Mouse (Mus musculus): ENCODE measurements around the gene Phlda1. TPM values are rescaled to one million over a fixed set of nuclear protein-coding genes. Genes with fewer than 3 reads are reported as not detected.
"Not testable (repeated sequence)": the region's sequence is repeated elsewhere in the genome, so short reads cannot be mapped to it uniquely, and the experiment has no call there.

Gene Phlda1
- 10 to 100 TPM; 16.9 to 18.8 TPM for total RNA-seq (2021)

GRCm38 (mm10) chr10:111506101-111506925, at the start of gene Phlda1:
Gene Phlda1 (plus strand): TSS chr10:111506286.
- DNase-seq (ENCODE audit: low spot score) = peak; percentile 94
- intact Hi-C loops (cut with DNase I) = loop anchor here (1.0 to 5.0 kb wide), 3 partner anchors 38 to 96 kb away; no protein-coding TSS in a partner anchor

- no peak for DNase-seq (ENCODE audit: low spot score)
- intact Hi-C loops (cut with DNase I) = no loop called here
Measured at GRCm38 (mm10) chr10:111458088-111458487, 48.0 kb upstream of the Phlda1 start.

- intact Hi-C loops (cut with DNase I) = no loop called here
- DNase-seq (ENCODE audit: low spot score) = no peak
Measured at GRCm38 (mm10) chr10:111459040-111459439, 47.0 kb upstream of the Phlda1 start.

- DNase-seq (ENCODE audit: low spot score) = no peak
- intact Hi-C loops (cut with DNase I) = no loop called here
Measured at GRCm38 (mm10) chr10:111459874-111460273, 46.2 kb upstream of the Phlda1 start.

- DNase-seq (ENCODE audit: low spot score) = no peak
- intact Hi-C loops (cut with DNase I) = no loop called here
Measured at GRCm38 (mm10) chr10:111460381-111460780, 45.7 kb upstream of the Phlda1 start.

GRCm38 (mm10) chr10:111464833-111465232, 41.3 kb upstream of the Phlda1 start:
- DNase-seq (ENCODE audit: low spot score) = no peak
- intact Hi-C loops (cut with DNase I) = no loop called here

- no peak for DNase-seq (ENCODE audit: low spot score)
- intact Hi-C loops (cut with DNase I) = no loop called here
Measured at GRCm38 (mm10) chr10:111465409-111465808, 40.7 kb upstream of the Phlda1 start.

- intact Hi-C loops (cut with DNase I) = loop anchor here (10.0 kb wide), 1 partner anchor 246 kb away; no protein-coding TSS in a partner anchor
Measured at GRCm38 (mm10) chr10:111471166-111471565, 34.9 kb upstream of the Phlda1 start.

GRCm38 (mm10) chr10:111472686-111473510, 33.2 kb upstream of the Phlda1 start, which contains the start of gene Nap1l1:
Gene Nap1l1 (plus strand): TSS chr10:111473223.
- intact Hi-C loops (cut with DNase I) = loop anchor here (2.0 to 10.0 kb wide), 2 partner anchors 174 to 248 kb away; partner anchors contain the start of gene Bbs10
- DNase-seq (ENCODE audit: low spot score) = peak; percentile 94

More at GRCm38 (mm10) chr10:111471166-111471565, 34.9 kb upstream of the Phlda1 start:
- DNase-seq (ENCODE audit: low spot score) = no peak

- peak; percentile 10 for DNase-seq (ENCODE audit: low spot score)
- intact Hi-C loops (cut with DNase I) = loop anchor here (2.0 to 10.0 kb wide), 2 partner anchors 175 to 249 kb away; partner anchors contain the start of gene Bbs10
Measured at GRCm38 (mm10) chr10:111473511-111474371, 32.3 kb upstream of the Phlda1 start.

GRCm38 (mm10) chr10:111476301-111476700, 29.8 kb upstream of the Phlda1 start:
- DNase-seq (ENCODE audit: low spot score) = no peak
- intact Hi-C loops (cut with DNase I) = loop anchor here (10.0 kb wide), 1 partner anchor 252 kb away; no protein-coding TSS in a partner anchor

- intact Hi-C loops (cut with DNase I) = loop anchor here (10.0 kb wide), 1 partner anchor 252 kb away; no protein-coding TSS in a partner anchor
- DNase-seq (ENCODE audit: low spot score) = no peak
Measured at GRCm38 (mm10) chr10:111476989-111477510, 29.0 kb upstream of the Phlda1 start.

GRCm38 (mm10) chr10:111479599-111479998, 26.5 kb upstream of the Phlda1 start:
- no peak for DNase-seq (ENCODE audit: low spot score)
- intact Hi-C loops (cut with DNase I) = loop anchor here (10.0 kb wide), 1 partner anchor 255 kb away; no protein-coding TSS in a partner anchor

GRCm38 (mm10) chr10:111482654-111483053, 23.4 kb upstream of the Phlda1 start:
- intact Hi-C loops (cut with DNase I) = no loop called here

GRCm38 (mm10) chr10:111484079-111484478, 22.0 kb upstream of the Phlda1 start:
- no peak for DNase-seq (ENCODE audit: low spot score)
- intact Hi-C loops (cut with DNase I) = no loop called here

More at GRCm38 (mm10) chr10:111482654-111483053, 23.4 kb upstream of the Phlda1 start:
- no peak for DNase-seq (ENCODE audit: low spot score)

- intact Hi-C loops (cut with DNase I) = no loop called here
- DNase-seq (ENCODE audit: low spot score) = no peak
Measured at GRCm38 (mm10) chr10:111488793-111489192, 17.3 kb upstream of the Phlda1 start.

GRCm38 (mm10) chr10:111490079-111490478, 16.0 kb upstream of the Phlda1 start:
- DNase-seq (ENCODE audit: low spot score); intact Hi-C loops (cut with DNase I): not testable (repeated sequence)

- intact Hi-C loops (cut with DNase I) = no loop called here
- no peak for DNase-seq (ENCODE audit: low spot score)
Measured at GRCm38 (mm10) chr10:111495888-111496287, 10.2 kb upstream of the Phlda1 start.

- DNase-seq (ENCODE audit: low spot score) = no peak
- intact Hi-C loops (cut with DNase I) = no loop called here
Measured at GRCm38 (mm10) chr10:111499892-111500291, 6.2 kb upstream of the Phlda1 start.
